Mouse (Mus musculus): ENCODE measurements around the gene Lrp1. TPM values are rescaled to one million over a fixed set of nuclear protein-coding genes. Genes with fewer than 3 reads are reported as not detected.

The Lrp1 gene
- polyA plus RNA-seq, 1 experiment = 57.8 TPM

GRCm38 (mm10) chr10:127590256-127590655, 30.7 kb downstream of the Lrp1 start:
- no peak for DNase-seq
- no peak overlapping the region for H3K27ac ChIP-seq (ENCODE audit: insufficient read depth, low read depth, low read length)
- no peaks in the 10 kb centered on the region for H3K36me3 ChIP-seq (ENCODE audit: control insufficient read depth, insufficient read depth, low read length)
- TF ChIP-seq POLR2A (IDR thresholded peaks at IDR 0.05; ENCODE audit: low read depth, low read length) (no peak), CTCF (conservative IDR thresholded peaks at IDR 0.05; ENCODE audit: insufficient read depth, insufficient read length, low read depth, low read length) (no peak)
- no peaks in the 10 kb centered on the region for H3K4me1 ChIP-seq (ENCODE audit: control insufficient read depth, insufficient read depth, low read length)
- no peaks in the 10 kb centered on the region for H3K27me3 ChIP-seq (replicated peaks; ENCODE audit: control insufficient read depth, insufficient read depth, low read length)
- 86% methylated on average over 12 of the region's 12 CpGs for WGBS
- H3K4me3 ChIP-seq (ENCODE audit: insufficient read depth, low read depth, low read length) = no peak overlapping the region

DNA sequence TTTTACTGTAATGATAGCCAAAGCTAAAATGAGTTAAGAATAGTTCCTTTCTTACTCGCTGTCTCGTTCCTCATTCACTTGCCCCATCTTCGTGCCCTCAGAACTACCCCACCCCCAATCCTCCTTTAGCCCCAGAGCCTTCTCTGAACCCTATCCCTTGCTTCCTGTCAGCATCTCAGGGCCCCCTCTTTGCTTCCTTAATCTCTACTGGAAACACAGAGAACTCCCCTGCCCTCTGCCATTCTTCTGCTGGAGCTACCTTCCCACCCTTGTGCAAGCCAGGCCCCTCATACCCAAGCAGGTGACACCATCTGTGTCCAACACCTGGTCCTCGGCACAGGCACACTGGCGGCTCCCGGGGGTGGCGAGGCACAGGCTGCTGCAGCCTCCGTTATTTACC, 33.2 kb downstream of the Lrp1 start:
- Histone ChIP-seq H3K36me3 (ENCODE audit: control insufficient read depth, insufficient read depth, low read length) (no peaks in the 10 kb centered on the region), H3K4me1 (ENCODE audit: control insufficient read depth, insufficient read depth, low read length) (no peaks in the 10 kb centered on the region), H3K4me3 (ENCODE audit: insufficient read depth, low read depth, low read length) (no peak overlapping the region), H3K27me3 (replicated peaks; ENCODE audit: control insufficient read depth, insufficient read depth, low read length) (no peaks in the 10 kb centered on the region), H3K27ac (ENCODE audit: insufficient read depth, low read depth, low read length) (no peak overlapping the region)
- no peak for TF ChIP-seq CTCF (conservative IDR thresholded peaks at IDR 0.05; ENCODE audit: insufficient read depth, insufficient read length, low read depth, low read length)
- TF ChIP-seq POLR2A (IDR thresholded peaks at IDR 0.05; ENCODE audit: low read depth, low read length) = no peak
- no peak for DNase-seq
- 84% methylated on average over 8 of the region's 8 CpGs for WGBS

DNA sequence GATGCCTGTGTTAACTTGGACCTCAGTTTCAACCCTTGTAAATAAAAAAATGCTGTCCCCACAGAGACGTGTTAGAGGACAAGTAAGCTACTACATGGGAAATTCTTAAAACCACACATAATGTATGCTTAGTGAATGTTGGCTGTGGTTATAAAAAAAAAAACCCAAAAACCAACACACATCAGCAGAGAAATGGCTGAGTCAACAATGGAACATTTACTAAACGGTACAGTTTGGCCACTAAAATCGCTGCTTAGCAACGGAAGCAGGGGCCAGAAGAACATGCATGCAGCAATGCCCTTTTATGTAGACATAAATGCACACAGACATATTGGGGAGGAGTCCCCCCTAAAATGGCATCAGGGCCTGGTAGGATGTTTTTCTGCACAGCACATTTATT, 34.7 kb downstream of the Lrp1 start:
- 79% methylated on average over 4 of the region's 4 CpGs for WGBS
- Histone ChIP-seq H3K36me3 (ENCODE audit: control insufficient read depth, insufficient read depth, low read length) (no peaks in the 10 kb centered on the region), H3K27ac (ENCODE audit: insufficient read depth, low read depth, low read length) (no peak overlapping the region), H3K4me1 (ENCODE audit: control insufficient read depth, insufficient read depth, low read length) (no peaks in the 10 kb centered on the region), H3K4me3 (ENCODE audit: insufficient read depth, low read depth, low read length) (no peak overlapping the region), H3K27me3 (replicated peaks; ENCODE audit: control insufficient read depth, insufficient read depth, low read length) (no peaks in the 10 kb centered on the region)
- DNase-seq = no peak
- TF ChIP-seq CTCF (conservative IDR thresholded peaks at IDR 0.05; ENCODE audit: insufficient read depth, insufficient read length, low read depth, low read length) = no peak
- no peak for TF ChIP-seq POLR2A (IDR thresholded peaks at IDR 0.05; ENCODE audit: low read depth, low read length)

- Histone ChIP-seq H3K4me1 (ENCODE audit: control insufficient read depth, insufficient read depth, low read length) (no peaks in the 10 kb centered on the region), H3K4me3 (ENCODE audit: insufficient read depth, low read depth, low read length) (no peak overlapping the region), H3K36me3 (ENCODE audit: control insufficient read depth, insufficient read depth, low read length) (no peaks in the 10 kb centered on the region), H3K27me3 (replicated peaks; ENCODE audit: control insufficient read depth, insufficient read depth, low read length) (no peaks in the 10 kb centered on the region), H3K27ac (ENCODE audit: insufficient read depth, low read depth, low read length) (no peak overlapping the region)
- 87% methylated on average over 2 of the region's 2 CpGs for WGBS
- DNase-seq = no peak
- TF ChIP-seq POLR2A (IDR thresholded peaks at IDR 0.05; ENCODE audit: low read depth, low read length) = no peak
These were observed 35.4 kb downstream of the Lrp1 start for GRCm38 (mm10) chr10:127585598-127585997.

- no peak overlapping the region for H3K27ac ChIP-seq (ENCODE audit: insufficient read depth, low read depth, low read length)
- H3K27me3 ChIP-seq (replicated peaks; ENCODE audit: control insufficient read depth, insufficient read depth, low read length) = no peaks in the 10 kb centered on the region
- H3K4me1 ChIP-seq (ENCODE audit: control insufficient read depth, insufficient read depth, low read length) = no peaks in the 10 kb centered on the region
- WGBS = 65% methylated on average over 8 of the region's 8 CpGs
- H3K4me3 ChIP-seq (ENCODE audit: insufficient read depth, low read depth, low read length) = no peak overlapping the region
- no peak for TF ChIP-seq CTCF (conservative IDR thresholded peaks at IDR 0.05; ENCODE audit: insufficient read depth, insufficient read length, low read depth, low read length)
- TF ChIP-seq POLR2A (IDR thresholded peaks at IDR 0.05; ENCODE audit: low read depth, low read length) = no peak
- DNase-seq = no peak
- no peaks in the 10 kb centered on the region for H3K36me3 ChIP-seq (ENCODE audit: control insufficient read depth, insufficient read depth, low read length)
These were observed 37.3 kb downstream of the Lrp1 start for GRCm38 (mm10) chr10:127583649-127584048.

DNA sequence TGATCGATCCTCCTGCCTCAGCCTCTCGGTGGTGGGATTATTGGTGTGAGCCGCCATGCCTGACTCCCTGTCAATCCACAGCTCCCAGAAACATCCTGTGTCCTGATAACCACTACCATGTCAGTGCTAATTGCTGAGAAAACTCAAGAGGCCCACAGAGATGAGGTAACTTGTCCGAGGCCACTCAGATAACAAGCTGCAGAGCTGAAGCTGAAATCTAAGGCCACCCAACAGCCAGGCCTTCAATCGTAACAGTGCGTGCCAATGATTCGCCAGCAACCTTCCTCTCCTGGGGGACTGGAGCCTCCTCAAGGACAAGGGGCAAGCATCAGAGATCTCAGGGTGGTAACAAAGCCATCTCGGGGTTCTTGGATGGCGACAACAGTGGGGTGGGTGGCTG, 39.7 kb downstream of the Lrp1 start:
- 91% methylated on average over 9 of the region's 9 CpGs for WGBS
- Histone ChIP-seq H3K27me3 (replicated peaks; ENCODE audit: control insufficient read depth, insufficient read depth, low read length) (no peaks in the 10 kb centered on the region), H3K36me3 (ENCODE audit: control insufficient read depth, insufficient read depth, low read length) (no peaks in the 10 kb centered on the region), H3K4me3 (ENCODE audit: insufficient read depth, low read depth, low read length) (no peak overlapping the region), H3K27ac (ENCODE audit: insufficient read depth, low read depth, low read length) (no peak overlapping the region), H3K4me1 (ENCODE audit: control insufficient read depth, insufficient read depth, low read length) (0 out of 2 replicates have a peak, but pooled peaks cover 5% of the 10 kb centered on the region)
- no peak for DNase-seq
- TF ChIP-seq POLR2A (IDR thresholded peaks at IDR 0.05; ENCODE audit: low read depth, low read length) (no peak), CTCF (conservative IDR thresholded peaks at IDR 0.05; ENCODE audit: insufficient read depth, insufficient read length, low read depth, low read length) (no peak)

DNA sequence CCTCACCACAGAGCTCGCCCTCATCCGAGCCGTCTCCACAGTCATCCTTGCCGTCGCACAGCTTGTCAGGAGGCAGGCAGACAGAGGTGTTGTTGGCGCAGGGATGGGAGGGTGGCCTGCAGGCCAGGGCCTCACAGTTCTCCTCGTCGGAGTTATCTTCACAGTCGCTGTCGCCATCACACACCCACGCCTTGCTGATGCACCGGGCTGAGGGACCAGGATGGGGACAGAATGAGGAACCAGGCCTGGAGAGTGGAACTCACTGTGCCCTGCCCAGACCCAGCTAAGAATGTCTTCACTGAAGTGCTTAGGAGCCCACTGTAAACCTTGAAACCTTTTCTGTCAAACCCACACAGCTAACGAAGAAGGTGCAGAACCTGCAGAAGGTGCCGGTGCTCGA, 43.0 kb downstream of the Lrp1 start:
- no peaks in the 10 kb centered on the region for H3K36me3 ChIP-seq (ENCODE audit: control insufficient read depth, insufficient read depth, low read length)
- H3K4me1 ChIP-seq (ENCODE audit: control insufficient read depth, insufficient read depth, low read length) = 0 out of 2 replicates have a peak, but pooled peaks cover 5% of the 10 kb centered on the region
- no peak overlapping the region for H3K4me3 ChIP-seq (ENCODE audit: insufficient read depth, low read depth, low read length)
- no peak for TF ChIP-seq CTCF (conservative IDR thresholded peaks at IDR 0.05; ENCODE audit: insufficient read depth, insufficient read length, low read depth, low read length)
- TF ChIP-seq POLR2A (IDR thresholded peaks at IDR 0.05; ENCODE audit: low read depth, low read length) = no peak
- 90% methylated on average over 15 of the region's 15 CpGs for WGBS
- no peak overlapping the region for H3K27ac ChIP-seq (ENCODE audit: insufficient read depth, low read depth, low read length)
- H3K27me3 ChIP-seq (replicated peaks; ENCODE audit: control insufficient read depth, insufficient read depth, low read length) = no peaks in the 10 kb centered on the region
- no peak for DNase-seq

DNA sequence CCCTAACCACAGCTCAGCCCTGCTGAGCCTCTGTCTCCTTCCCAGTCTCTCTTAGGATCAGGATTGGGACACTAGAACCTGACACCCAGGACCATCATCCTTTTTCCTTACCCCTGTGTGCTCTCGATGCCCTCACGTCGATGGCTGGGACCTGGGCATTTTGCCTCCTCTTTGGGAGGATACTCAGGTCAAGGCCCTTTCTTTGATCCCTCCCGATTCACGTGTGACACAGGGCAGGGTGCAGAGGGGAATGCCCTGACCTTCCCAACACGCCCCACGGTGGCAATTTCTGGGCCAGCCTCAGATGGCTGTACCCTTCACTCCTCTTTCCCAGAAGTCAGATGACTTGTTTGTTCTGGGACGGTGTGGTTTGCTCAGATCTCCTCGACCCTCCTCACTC, 43.8 kb downstream of the Lrp1 start:
- 62% methylated on average over 9 of the region's 9 CpGs for WGBS
- no peaks in the 10 kb centered on the region for H3K27me3 ChIP-seq (replicated peaks; ENCODE audit: control insufficient read depth, insufficient read depth, low read length)
- DNase-seq = no peak
- H3K4me1 ChIP-seq (ENCODE audit: control insufficient read depth, insufficient read depth, low read length) = 0 out of 2 replicates have a peak, but pooled peaks cover 5% of the 10 kb centered on the region
- no peak overlapping the region for H3K4me3 ChIP-seq (ENCODE audit: insufficient read depth, low read depth, low read length)
- TF ChIP-seq CTCF (conservative IDR thresholded peaks at IDR 0.05; ENCODE audit: insufficient read depth, insufficient read length, low read depth, low read length) = no peak
- TF ChIP-seq POLR2A (IDR thresholded peaks at IDR 0.05; ENCODE audit: low read depth, low read length) = no peak
- no peak overlapping the region for H3K27ac ChIP-seq (ENCODE audit: insufficient read depth, low read depth, low read length)
- no peaks in the 10 kb centered on the region for H3K36me3 ChIP-seq (ENCODE audit: control insufficient read depth, insufficient read depth, low read length)

All from kidney, adult 2 months (tissue).